Mouse (Mus musculus) liver, embryonic 11.5 days (tissue): Measurements from ENCODE around the gene Adprhl1. TPM values are rescaled to one million over a fixed set of nuclear protein-coding genes. Genes with fewer than 3 reads are reported as not detected.
A peak's percentile ranks its signal among the peaks of the same experiment; 100 is the strongest.

Source experiments
- ATAC-seq: fragments of 200-750 bp; cut with Nextera tagmentation; replicated peaks from 2 replicates; pipeline ENCODE4 v1.8.0; 2017; ENCODE audit warnings: moderate number of reproducible peaks, mild to moderate bottlenecking, moderate TSS enrichment, moderate library complexity; ENCODE audit not compliant: low FRiP score
- DNase-seq: peaks from one replicate; pipeline ENCODE4 v3.0.0-alpha.2; 2017; ENCODE audit warnings: low spot score
- H3K27ac ChIP-seq: fragments of 300-500 bp; sonication (generic); 2 replicates; pipeline ENCODE4 v1.5.1; 2014; ENCODE audit warnings: mild to moderate bottlenecking, low read depth, low read length, control low read depth
- H3K27me3 ChIP-seq: fragments of 300-500 bp; sonication (generic); replicated peaks from 2 replicates; pipeline ENCODE4 v1.6.1; 2014; ENCODE audit warnings: low read length, mixed read lengths; ENCODE audit not compliant: control insufficient read depth, insufficient read depth
- H3K36me3 ChIP-seq: fragments of 300-500 bp; sonication (generic); 2 replicates; pipeline ENCODE4 v1.6.1; 2014; ENCODE audit warnings: mild to moderate bottlenecking, low read length, moderate library complexity, mixed read lengths; ENCODE audit not compliant: control insufficient read depth, insufficient read depth
- H3K4me1 ChIP-seq: fragments of 300-500 bp; sonication (generic); replicated peaks from 2 replicates; pipeline ENCODE4 v1.6.1; 2014; ENCODE audit warnings: low read length, mixed read lengths; ENCODE audit not compliant: control insufficient read depth, insufficient read depth
- H3K4me2 ChIP-seq: fragments of 300-500 bp; sonication (generic); 2 replicates; pipeline ENCODE4 v1.6.1; 2014; ENCODE audit warnings: mild to moderate bottlenecking, control low read depth, moderate library complexity
- H3K4me3 ChIP-seq: fragments of 300-500 bp; sonication (generic); 2 replicates; pipeline ENCODE4 v1.5.1; 2014; ENCODE audit warnings: low read depth, low read length, control low read depth
- H3K9ac ChIP-seq: fragments of 300-500 bp; sonication (generic); 2 replicates; pipeline ENCODE4 v1.6.1; 2014; ENCODE audit warnings: low read depth, low read length, control low read depth
- H3K9me3 ChIP-seq: fragments of 300-500 bp; sonication (generic); 2 replicates; pipeline ENCODE4 v1.6.1; 2016; ENCODE audit warnings: low read length, inconsistent platforms, mixed read lengths; ENCODE audit not compliant: control insufficient read depth
- WGBS: fragments of 180-500 bp; shearing (Covaris S2); extraction: QIAGEN DNeasy Blood & Tissue Kit; methylation state at CpG from one replicate; pipeline ENCODE4 v1.1.7; 2014; 5-methylcytosine and 5-hydroxymethylcytosine counted together
- microRNA counts: library from miRNA; unstranded; fragments of <30 nt; microRNA quantifications from one replicate; lab custom pipeline; 2015
- microRNA-seq: library from miRNA; unstranded; fragments of <30 nt; microRNA quantifications from one replicate; pipeline ENCODE4, GENCODE M21; 2017; ENCODE audit warnings: borderline number of aligned reads
- polyA plus RNA-seq: library from polyadenylated mRNA; unstranded; fragments of >200 nt; fragmentation: Nextera tagmentation; extraction: Ambion mirVana; gene quantifications from 2 replicates; pipeline ENCODE4 v1.2.1, GENCODE M21; 2014

The Adprhl1 gene
- polyA plus RNA-seq, 1 experiment from 2014 or later, result 0.70 TPM

GRCm38 (mm10) chr8:13177173-13177852 lies 76.6 kb downstream of the Adprhl1 start:
- DNase-seq (no peak), ATAC-seq (no peak)
- H3K36me3 ChIP-seq, result peaks cover 37% of the 10 kb centered on the region
- no peak overlapping the region for H3K9ac ChIP-seq
- H3K4me1 ChIP-seq, result peaks cover 4% of the 10 kb centered on the region; the same call in 1 of the 2 replicates
- no peaks in the 10 kb centered on the region for H3K27me3 ChIP-seq
- H3K9me3 ChIP-seq, result no peaks in the 10 kb centered on the region
- H3K4me3 ChIP-seq, result no peak overlapping the region
- H3K27ac ChIP-seq, result no peak overlapping the region
- no peak overlapping the region for H3K4me2 ChIP-seq
- 89% methylated on average over 7 of the region's 7 CpGs for whole genome bisulfite sequencing

- Histone ChIP-seq H3K27me3 (no peaks in the 10 kb centered on the region), H3K9me3 (no peaks in the 10 kb centered on the region), H3K36me3 (peaks cover 47% of the 10 kb centered on the region), H3K4me2 (no peak overlapping the region), H3K27ac (no peak overlapping the region), H3K4me1 (no peaks in the 10 kb centered on the region), H3K4me3 (no peak overlapping the region), H3K9ac (no peak overlapping the region)
- DNase-seq (no peak), ATAC-seq (no peak)
- 90% methylated on average over 1 of the region's 1 CpGs for WGBS
Measured at GRCm38 (mm10) chr8:13175650-13176049, 78.3 kb downstream of the Adprhl1 start.

GRCm38 (mm10) chr8:13174811-13175210 lies 79.2 kb downstream of the Adprhl1 start:
- Histone ChIP-seq H3K9me3 (no peaks in the 10 kb centered on the region), H3K4me1 (no peaks in the 10 kb centered on the region), H3K4me2 (no peak overlapping the region), H3K9ac (no peak overlapping the region), H3K36me3 (peaks cover 47% of the 10 kb centered on the region), H3K4me3 (no peak overlapping the region), H3K27me3 (no peaks in the 10 kb centered on the region), H3K27ac (no peak overlapping the region)
- DNase-seq (no peak), ATAC-seq (no peak)
- WGBS, result 92% methylated on average over 4 of the region's 4 CpGs

GRCm38 (mm10) chr8:13174305-13174704 lies 79.7 kb downstream of the Adprhl1 start:
- H3K4me1 ChIP-seq, result no peaks in the 10 kb centered on the region
- no peak for DNase-seq
- no peak overlapping the region for H3K27ac ChIP-seq
- H3K9ac ChIP-seq, result no peak overlapping the region
- no peaks in the 10 kb centered on the region for H3K27me3 ChIP-seq
- no peak overlapping the region for H3K4me3 ChIP-seq
- H3K9me3 ChIP-seq, result no peaks in the 10 kb centered on the region
- no peak for ATAC-seq
- no peak overlapping the region for H3K4me2 ChIP-seq
- peaks cover 47% of the 10 kb centered on the region for H3K36me3 ChIP-seq
- WGBS, result 85% methylated on average over 4 of the region's 4 CpGs

MicroRNAs within 50 kb of the gene (microRNA counts, 519-probe panel; counts per million panel counts)
- not detected for microRNA mmu-miR-1968 (lab: Ali Mortazavi, UCI)

Small RNAs within 50 kb of the gene (microRNA-seq; reads per million reads assigned to microRNA genes)
- gene Mir1968, result 50.3 reads per million, percentile 42 among the genes with 10 or more reads in this experiment

Other genes starting within 250 kb of the Adprhl1 start
- gene F7, start 228.1 kb downstream of the Adprhl1 start, polyA plus RNA-seq, result 2.9 and 3.8 TPM in 2 replicates
- 59.5 and 61.1 TPM in 2 replicates for gene F10, start 216.9 kb downstream of the Adprhl1 start, polyA plus RNA-seq
- gene Proz, start 193.2 kb downstream of the Adprhl1 start, polyA plus RNA-seq, result 13.5 and 15.9 TPM in 2 replicates
- 38.8 and 46.0 TPM in 2 replicates for gene Pcid2, start 148.7 kb downstream of the Adprhl1 start, polyA plus RNA-seq
- 111 and 123 TPM in 2 replicates for gene Cul4a, start 148.5 kb downstream of the Adprhl1 start, polyA plus RNA-seq
- 251 and 283 TPM in 2 replicates for gene Lamp1, start 95.0 kb downstream of the Adprhl1 start, polyA plus RNA-seq
- gene Grtp1, start 53.5 kb downstream of the Adprhl1 start, polyA plus RNA-seq, result 19.7 and 23.3 TPM in 2 replicates
- 20.9 and 22.0 TPM in 2 replicates for gene Dcun1d2, start 34.0 kb upstream of the Adprhl1 start, polyA plus RNA-seq
- gene Tmco3, start 34.0 kb upstream of the Adprhl1 start, polyA plus RNA-seq, result 18.8 and 19.7 TPM in 2 replicates
- gene Tfdp1, start 84.6 kb upstream of the Adprhl1 start, polyA plus RNA-seq, result 217 and 230 TPM in 2 replicates
- gene Atp4b, start 142.7 kb upstream of the Adprhl1 start, polyA plus RNA-seq, result not detected in 2 replicates
- 0.03 and 0.07 TPM in 2 replicates for gene Grk1, start 150.9 kb upstream of the Adprhl1 start, polyA plus RNA-seq
- gene Tmem255b, start 181.0 kb upstream of the Adprhl1 start, polyA plus RNA-seq, result not detected in 2 replicates
- 3.8 and 5.5 TPM in 2 replicates for gene Gas6, start 240.3 kb upstream of the Adprhl1 start, polyA plus RNA-seq